Mouse (Mus musculus): Measurements from ENCODE around the gene Gm3238.

DNA sequence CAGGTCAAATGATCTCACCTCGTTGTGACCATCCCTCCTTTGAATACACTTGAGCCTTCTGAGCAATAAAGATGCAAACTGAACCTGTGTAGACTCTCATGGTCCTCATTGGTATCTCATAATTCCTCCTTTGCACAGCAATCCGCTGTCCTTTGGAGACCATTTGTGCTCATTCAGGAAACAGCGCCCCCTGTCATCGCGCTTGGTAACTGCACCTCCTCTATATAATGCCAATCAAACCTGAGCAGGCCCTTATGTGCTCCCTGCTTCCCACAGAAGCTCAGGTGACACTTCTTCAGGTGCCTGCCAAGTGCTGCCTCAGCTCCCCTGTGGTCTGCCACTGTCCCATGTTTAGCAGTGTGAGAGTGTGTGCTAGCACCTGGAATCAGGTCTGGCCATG is 44.4 kb upstream of the Gm3238 start:
- no peak for TF ChIP-seq MAFK (IDR thresholded peaks at IDR 0.05; ENCODE audit: insufficient read depth, low read depth, low read length)
- no peak for TF ChIP-seq CHD2 (IDR thresholded peaks at IDR 0.05; ENCODE audit: low read depth, low read length)
- TF ChIP-seq HCFC1 (IDR thresholded peaks at IDR 0.05; ENCODE audit: borderline replicate concordance, insufficient read depth, low read length) = no peak
